Mouse (Mus musculus) liver, embryonic 14.5 days (tissue): ENCODE results near the gene Ttll1.

Source experiments
- CTCF ChIP-seq: IDR thresholded peaks from 2 replicates; pipeline ENCODE4 v1.5.1; 2016; ENCODE audit warnings: antibody characterized with exemption, low read depth, control low read depth
- EP300 ChIP-seq: IDR thresholded peaks from 2 replicates; pipeline ENCODE4 v1.6.1; 2016; ENCODE audit warnings: antibody characterized with exemption, low read depth

GRCm38 (mm10) chr15:83541647-83542287 lies 31.1 kb upstream of the Ttll1 start:
- TF ChIP-seq CTCF (no peak), EP300 (no peak)
